ENCODE assay signal across 28 mouse cellular contexts in genomic region chr3:138855387-138855786, GRCm38 (mm10).
DNase-seq lines count a peak whose midpoint lies in the region; ATAC-seq and TF ChIP-seq lines count a peak whose summit lies in the region.
"Had no signal": no experiment of that assay in that cellular context is flagged by ENCODE, and none has a peak within 500 bp of the region (broad histone marks: within the 10 kb centered on the region; RNA-seq: fewer than 3 reads in every experiment).

No protein-coding gene starts in this region.

- H3K9ac ChIP-seq in hindbrain, embryonic 11.5 days (ENCODE audit: low read depth, low read length): no peak overlapping the region
- H3K9ac ChIP-seq in hindbrain, embryonic 16.5 days (ENCODE audit: low read depth, low read length): no peak overlapping the region
- no peak overlapping the region for H3K9ac ChIP-seq in midbrain, embryonic 14.5 days (replicated peaks; ENCODE audit: low read length)
- no peak overlapping the region for H3K9ac ChIP-seq in midbrain, postnatal 0 days (replicated peaks; ENCODE audit: low read length, poor library complexity, severe bottlenecking)
- H3K9ac ChIP-seq in hindbrain, embryonic 13.5 days: no peak overlapping the region
- H3K9ac ChIP-seq in stomach, postnatal 0 days (ENCODE audit: low read length): no peak overlapping the region
- H3K9ac ChIP-seq: embryonic facial prominence, embryonic 15.5 days; limb, embryonic 13.5 days; liver, embryonic 12.5 days; liver, postnatal 0 days; midbrain, embryonic 12.5 days; neural tube, embryonic 12.5 days had no signal

- 37% methylated on average over 5 of the region's 5 CpGs for WGBS in cerebellum, adult 2 months
- 73% methylated on average over 5 of the region's 5 CpGs for WGBS in hindbrain, embryonic 11.5 days
- WGBS in hindbrain, embryonic 16.5 days: 67% methylated on average over 5 of the region's 5 CpGs
- 79% methylated on average over 5 of the region's 5 CpGs for WGBS in midbrain, embryonic 14.5 days
- 74% methylated on average over 5 of the region's 5 CpGs for WGBS in midbrain, postnatal 0 days
- 69% methylated on average over 5 of the region's 5 CpGs for WGBS in hindbrain, embryonic 13.5 days
- 74% methylated on average over 5 of the region's 5 CpGs for WGBS in stomach, postnatal 0 days

- TF ChIP-seq CTCF in cerebellum, adult 2 months (IDR thresholded peaks at IDR 0.05; ENCODE audit: borderline replicate concordance, insufficient read depth, low read depth, low read length): no peak
- no peak for TF ChIP-seq CTCF in midbrain, postnatal 0 days (IDR thresholded peaks at IDR 0.05)
- no peak for TF ChIP-seq CTCF in stomach, postnatal 0 days (IDR thresholded peaks at IDR 0.05; ENCODE audit: low read depth)

- TF ChIP-seq POLR2A in cerebellum, adult 2 months (IDR thresholded peaks at IDR 0.05; ENCODE audit: borderline replicate concordance, insufficient read depth, low read length): no peak

- no peaks in the 10 kb centered on the region for H3K36me3 ChIP-seq in hindbrain, embryonic 11.5 days (ENCODE audit: control insufficient read depth, insufficient read depth, low read length)
- no peaks in the 10 kb centered on the region for H3K36me3 ChIP-seq in hindbrain, embryonic 16.5 days (ENCODE audit: control insufficient read depth, insufficient read depth, low read length)
- no peaks in the 10 kb centered on the region for H3K36me3 ChIP-seq in midbrain, embryonic 14.5 days (ENCODE audit: control insufficient read depth, insufficient read depth, low read length)
- H3K36me3 ChIP-seq in midbrain, postnatal 0 days (ENCODE audit: insufficient read depth, low read length): no peaks in the 10 kb centered on the region
- no peaks in the 10 kb centered on the region for H3K36me3 ChIP-seq in hindbrain, embryonic 13.5 days
- no peaks in the 10 kb centered on the region for H3K36me3 ChIP-seq in stomach, postnatal 0 days (ENCODE audit: control insufficient read depth, insufficient read depth, low read length)
- H3K36me3 ChIP-seq: embryonic facial prominence, embryonic 10.5 days; embryonic facial prominence, embryonic 15.5 days; G1E; limb, embryonic 13.5 days; liver, embryonic 12.5 days; midbrain, embryonic 12.5 days; neural tube, embryonic 12.5 days had no signal

- ATAC-seq in hindbrain, embryonic 11.5 days (ENCODE audit: low FRiP score): no peak
- ATAC-seq in hindbrain, embryonic 16.5 days: no peak
- no peak for ATAC-seq in midbrain, embryonic 14.5 days (ENCODE audit: low FRiP score, low TSS enrichment)
- ATAC-seq in midbrain, postnatal 0 days (ENCODE audit: low FRiP score): no peak
- ATAC-seq in hindbrain, embryonic 13.5 days (ENCODE audit: low FRiP score): no peak
- no peak for ATAC-seq in stomach, postnatal 0 days (ENCODE audit: low FRiP score, low TSS enrichment)
- ATAC-seq: forebrain, embryonic 14.5 days; intestine, embryonic 16.5 days; liver, embryonic 12.5 days; liver, postnatal 0 days had no signal

- no peaks in the 10 kb centered on the region for H3K27me3 ChIP-seq in cerebellum, adult 2 months (ENCODE audit: control insufficient read depth, insufficient read depth, low read length)
- H3K27me3 ChIP-seq in hindbrain, embryonic 11.5 days (ENCODE audit: control insufficient read depth, insufficient read depth, low read length): no peaks in the 10 kb centered on the region
- no peaks in the 10 kb centered on the region for H3K27me3 ChIP-seq in hindbrain, embryonic 16.5 days (replicated peaks; ENCODE audit: control insufficient read depth, insufficient read depth, low read length)
- H3K27me3 ChIP-seq in midbrain, embryonic 14.5 days (ENCODE audit: control insufficient read depth, insufficient read depth, low read length): no peaks in the 10 kb centered on the region
- H3K27me3 ChIP-seq in midbrain, postnatal 0 days (ENCODE audit: insufficient read depth, low read length): no peaks in the 10 kb centered on the region
- H3K27me3 ChIP-seq in hindbrain, embryonic 13.5 days: no peaks in the 10 kb centered on the region
- H3K27me3 ChIP-seq in stomach, postnatal 0 days (ENCODE audit: control insufficient read depth, insufficient read depth, low read length): no peaks in the 10 kb centered on the region
- H3K27me3 ChIP-seq: embryonic facial prominence, embryonic 15.5 days; limb, embryonic 13.5 days; liver, embryonic 12.5 days; neural tube, embryonic 12.5 days had no signal

- no peak overlapping the region for H3K4me3 ChIP-seq in cerebellum, adult 2 months (replicated peaks; ENCODE audit: insufficient read depth, low read depth, low read length)
- no peak overlapping the region for H3K4me3 ChIP-seq in hindbrain, embryonic 11.5 days (ENCODE audit: low read depth, low read length)
- no peak overlapping the region for H3K4me3 ChIP-seq in hindbrain, embryonic 16.5 days (ENCODE audit: low read length)
- no peak overlapping the region for H3K4me3 ChIP-seq in midbrain, embryonic 14.5 days (replicated peaks; ENCODE audit: low read depth, low read length)
- no peak overlapping the region for H3K4me3 ChIP-seq in midbrain, postnatal 0 days (ENCODE audit: low read depth, low read length)
- no peak overlapping the region for H3K4me3 ChIP-seq in hindbrain, embryonic 13.5 days
- H3K4me3 ChIP-seq in stomach, postnatal 0 days (ENCODE audit: low read depth, low read length): no peak overlapping the region
- H3K4me3 ChIP-seq: embryonic facial prominence, embryonic 10.5 days; embryonic facial prominence, embryonic 15.5 days; heart, adult 2 months; limb, embryonic 13.5 days; liver, embryonic 12.5 days; midbrain, embryonic 12.5 days; neural tube, embryonic 12.5 days had no signal

- H3K4me2 ChIP-seq in hindbrain, embryonic 11.5 days (replicated peaks; ENCODE audit: low read depth, low read length): no peak overlapping the region
- no peak overlapping the region for H3K4me2 ChIP-seq in hindbrain, embryonic 16.5 days (ENCODE audit: low read length)
- no peak overlapping the region for H3K4me2 ChIP-seq in midbrain, embryonic 14.5 days (ENCODE audit: low read length)
- no peak overlapping the region for H3K4me2 ChIP-seq in midbrain, postnatal 0 days (ENCODE audit: low read depth, low read length, poor library complexity, severe bottlenecking)
- no peak overlapping the region for H3K4me2 ChIP-seq in hindbrain, embryonic 13.5 days
- no peak overlapping the region for H3K4me2 ChIP-seq in stomach, postnatal 0 days (replicated peaks; ENCODE audit: low read depth)
- H3K4me2 ChIP-seq: embryonic facial prominence, embryonic 15.5 days; limb, embryonic 13.5 days; liver, embryonic 12.5 days had no signal

- TF ChIP-seq EP300 in stomach, postnatal 0 days (optimal IDR thresholded peaks at IDR 0.05): no peak

- H3K9me3 ChIP-seq in hindbrain, embryonic 11.5 days (ENCODE audit: control insufficient read depth, low read length): no peaks in the 10 kb centered on the region
- no peaks in the 10 kb centered on the region for H3K9me3 ChIP-seq in hindbrain, embryonic 16.5 days (ENCODE audit: control insufficient read depth, low read length)
- H3K9me3 ChIP-seq in midbrain, embryonic 14.5 days (ENCODE audit: control insufficient read depth, low read length): no peaks in the 10 kb centered on the region
- H3K9me3 ChIP-seq in midbrain, postnatal 0 days (ENCODE audit: low read length): no peaks in the 10 kb centered on the region
- no peaks in the 10 kb centered on the region for H3K9me3 ChIP-seq in hindbrain, embryonic 13.5 days
- H3K9me3 ChIP-seq in stomach, postnatal 0 days (ENCODE audit: control insufficient read depth, low read length): no peaks in the 10 kb centered on the region
- H3K9me3 ChIP-seq: embryonic facial prominence, embryonic 10.5 days; embryonic facial prominence, embryonic 15.5 days; G1E; limb, embryonic 13.5 days; liver, embryonic 12.5 days; midbrain, embryonic 12.5 days; neural tube, embryonic 12.5 days had no signal

- peak in 1 of 2 experiments; percentile 48 for DNase-seq in cerebellum, adult 2 months
- no peak for DNase-seq in cerebellum, postnatal 25 days
- DNase-seq in hindbrain, embryonic 11.5 days (ENCODE audit: low spot score): no peak
- no peak for DNase-seq in midbrain, embryonic 14.5 days
- DNase-seq in midbrain, postnatal 0 days (ENCODE audit: low spot score): no peak
- DNase-seq in stomach, postnatal 0 days (ENCODE audit: low spot score): no peak
- DNase-seq: adrenal gland, adult 8-10 months; cerebellum, adult 11-12 months; cerebellum, postnatal 10 days; gastrocnemius, postnatal 36 days; heart, adult 2 months; heart, postnatal 14 days; kidney, adult 8-10 months; kidney, postnatal 4 days; liver, postnatal 0 days; lung, postnatal 36 days had no signal

- peaks cover 62% of the 10 kb centered on the region for H3K4me1 ChIP-seq in cerebellum, adult 2 months (ENCODE audit: control insufficient read depth, insufficient read depth, low read length)
- peaks cover 39% of the 10 kb centered on the region for H3K4me1 ChIP-seq in hindbrain, embryonic 11.5 days (replicated peaks; ENCODE audit: control insufficient read depth, insufficient read depth, low read length)
- H3K4me1 ChIP-seq in hindbrain, embryonic 16.5 days (ENCODE audit: control insufficient read depth, insufficient read depth, low read depth, low read length): peaks cover 76% of the 10 kb centered on the region
- H3K4me1 ChIP-seq in midbrain, embryonic 14.5 days (ENCODE audit: control insufficient read depth, insufficient read depth, low read length): peaks cover 93% of the 10 kb centered on the region
- H3K4me1 ChIP-seq in midbrain, postnatal 0 days (ENCODE audit: insufficient read depth, low read length): peaks cover 61% of the 10 kb centered on the region
- peaks cover 99% of the 10 kb centered on the region for H3K4me1 ChIP-seq in hindbrain, embryonic 13.5 days (replicated peaks)
- H3K4me1 ChIP-seq in stomach, postnatal 0 days (replicated peaks; ENCODE audit: control insufficient read depth, insufficient read depth): peaks cover 2% of the 10 kb centered on the region; the same call in 1 of the 2 replicates
- H3K4me1 ChIP-seq: liver, embryonic 12.5 days had no signal

- peak overlapping the region; percentile 4; the same call in 1 of the 2 replicates for H3K27ac ChIP-seq in cerebellum, adult 2 months (ENCODE audit: insufficient read depth, low read length)
- H3K27ac ChIP-seq in hindbrain, embryonic 11.5 days (ENCODE audit: low read depth, low read length): peak overlapping the region; percentile 85
- no peak overlapping the region for H3K27ac ChIP-seq in hindbrain, embryonic 16.5 days (ENCODE audit: low read depth, low read length)
- 0 out of 2 replicates have a peak overlapping the region, but pooled peaks have one; percentile 15 for H3K27ac ChIP-seq in midbrain, embryonic 14.5 days (replicated peaks; ENCODE audit: low read depth, low read length)
- H3K27ac ChIP-seq in midbrain, postnatal 0 days (ENCODE audit: low read depth, low read length): no peak overlapping the region; the same call in 1 of the 2 replicates
- H3K27ac ChIP-seq in hindbrain, embryonic 13.5 days: peak overlapping the region; percentile 32
- H3K27ac ChIP-seq in stomach, postnatal 0 days (replicated peaks): no peak overlapping the region
- H3K27ac ChIP-seq: heart, adult 2 months; kidney, postnatal 0 days; limb, embryonic 13.5 days; liver, embryonic 12.5 days had no signal

Comparison
In these comparisons a context has a peak if more than half of its experiments do, and no peak if none do; other contexts are left out.
1. H3K27ac ChIP-seq: peak in cerebellum, adult 2 months (single experiment), hindbrain, embryonic 11.5 days (single experiment), midbrain, embryonic 14.5 days (single experiment) and hindbrain, embryonic 13.5 days (single experiment); none in hindbrain, embryonic 16.5 days (single experiment), midbrain, postnatal 0 days (single experiment) and stomach, postnatal 0 days (single experiment).